Mouse (Mus musculus) intestine, postnatal 0 days (tissue): ENCODE measurements around the gene Gon7. TPM values are rescaled to one million over a fixed set of nuclear protein-coding genes. Genes with fewer than 3 reads are reported as not detected.

ENCODE experiments used
- ATAC-seq: fragments of 200-750 bp; cut with Nextera tagmentation; 2 replicates; pipeline ENCODE4 v1.8.0; 2017; ENCODE audit warnings: mild to moderate bottlenecking, moderate TSS enrichment, moderate library complexity
- H3K27ac ChIP-seq: fragments of 300-500 bp; sonication (generic); 2 replicates; pipeline ENCODE4 v1.5.1; 2014; ENCODE audit warnings: mild to moderate bottlenecking, low read depth, low read length, moderate library complexity
- H3K27me3 ChIP-seq: fragments of 300-500 bp; sonication (generic); replicated peaks from 2 replicates; pipeline ENCODE4 v1.6.1; 2014; ENCODE audit warnings: low read length, mixed read lengths; ENCODE audit not compliant: control insufficient read depth, insufficient read depth
- H3K36me3 ChIP-seq: fragments of 300-500 bp; sonication (generic); 2 replicates; pipeline ENCODE4 v1.6.1; 2014; ENCODE audit warnings: mild to moderate bottlenecking, moderate library complexity; ENCODE audit not compliant: control insufficient read depth, insufficient read depth
- H3K4me1 ChIP-seq: fragments of 300-500 bp; sonication (generic); replicated peaks from 2 replicates; pipeline ENCODE4 v1.6.1; 2014; ENCODE audit warnings: antibody characterized with exemption, low read length, mixed read lengths; ENCODE audit not compliant: control insufficient read depth, insufficient read depth
- H3K4me2 ChIP-seq: fragments of 300-500 bp; sonication (generic); replicated peaks from 2 replicates; pipeline ENCODE4 v1.6.1; 2014; ENCODE audit warnings: low read depth, mild to moderate bottlenecking, moderate library complexity
- H3K4me3 ChIP-seq: fragments of 300-500 bp; sonication (generic); 2 replicates; pipeline ENCODE4 v1.5.1; 2014; ENCODE audit warnings: low read depth, low read length
- H3K9ac ChIP-seq: fragments of 300-500 bp; sonication (generic); 2 replicates; pipeline ENCODE4 v1.6.1; 2014; ENCODE audit warnings: mild to moderate bottlenecking, low read depth, low read length
- H3K9me3 ChIP-seq: fragments of 300-500 bp; sonication (generic); 2 replicates; pipeline ENCODE4 v1.6.1; 2016; ENCODE audit warnings: mixed run types; ENCODE audit not compliant: control insufficient read depth
- CTCF ChIP-seq: sonication (generic); IDR thresholded peaks from 2 replicates; pipeline ENCODE4 v1.5.1; 2016; ENCODE audit warnings: low read depth, mild to moderate bottlenecking, control low read depth, antibody characterized with exemption, moderate library complexity
- WGBS: fragments of 180-500 bp; shearing (Covaris S2); extraction: QIAGEN DNeasy Blood & Tissue Kit; methylation state at CpG from one replicate; pipeline ENCODE4 v1.1.7; 2014; 5-methylcytosine and 5-hydroxymethylcytosine counted together
- polyA plus RNA-seq: library from polyadenylated mRNA; unstranded; fragments of >200 nt; fragmentation: Nextera tagmentation; extraction: Ambion mirVana; gene quantifications from 2 replicates; pipeline ENCODE4 v1.2.1, GENCODE M21; 2015

Gon7 gene
- polyA plus RNA-seq, 1 experiment from 2014 or later, result 16.5 TPM

- peak; percentile 83 for TF ChIP-seq CTCF
- no peaks in the 10 kb centered on the region for H3K27me3 ChIP-seq
- H3K36me3 ChIP-seq, result no peaks in the 10 kb centered on the region
- H3K9ac ChIP-seq, result no peak overlapping the region
- H3K4me2 ChIP-seq, result no peak overlapping the region
- no peak for ATAC-seq
- no peaks in the 10 kb centered on the region for H3K9me3 ChIP-seq
- no peaks in the 10 kb centered on the region for H3K4me1 ChIP-seq
- H3K4me3 ChIP-seq, result no peak overlapping the region
- no peak overlapping the region for H3K27ac ChIP-seq
- 4% methylated on average over 4 of the region's 5 CpGs for WGBS
Observed at GRCm38 (mm10) chr12:102733381-102733780, 24.2 kb downstream of the Gon7 start.

- Histone ChIP-seq H3K9me3 (no peaks in the 10 kb centered on the region), H3K9ac (no peak overlapping the region), H3K4me2 (peak overlapping the region; percentile 54), H3K4me1 (no peaks in the 10 kb centered on the region), H3K27ac (peak overlapping the region; percentile 60), H3K36me3 (no peaks in the 10 kb centered on the region), H3K4me3 (no peak overlapping the region), H3K27me3 (no peaks in the 10 kb centered on the region)
- 15% methylated on average over 16 of the region's 16 CpGs for WGBS
- peak; percentile 86 for ATAC-seq
- no peak for TF ChIP-seq CTCF
Observed at GRCm38 (mm10) chr12:102730798-102731619, 26.6 kb downstream of the Gon7 start.

- H3K9me3 ChIP-seq, result no peaks in the 10 kb centered on the region
- peak; percentile 14; the same call in 1 of the 2 replicates for TF ChIP-seq CTCF
- H3K4me2 ChIP-seq, result peak overlapping the region; percentile 54
- H3K27ac ChIP-seq, result peak overlapping the region; percentile 60
- no peaks in the 10 kb centered on the region for H3K36me3 ChIP-seq
- WGBS, result 32% methylated on average over 26 of the region's 26 CpGs
- H3K9ac ChIP-seq, result no peak overlapping the region
- H3K4me3 ChIP-seq, result 0 out of 2 replicates have a peak overlapping the region, but pooled peaks have one; percentile 2
- no peaks in the 10 kb centered on the region for H3K27me3 ChIP-seq
- ATAC-seq, result peak; percentile 93
- H3K4me1 ChIP-seq, result no peaks in the 10 kb centered on the region
Observed at GRCm38 (mm10) chr12:102729855-102730797, 27.5 kb downstream of the Gon7 start.

- peak; percentile 68 for ATAC-seq
- TF ChIP-seq CTCF, result no peak
Observed at GRCm38 (mm10) chr12:102725761-102726175, 31.8 kb downstream of the Gon7 start.

GRCm38 (mm10) chr12:102725146-102725545 lies 32.5 kb downstream of the Gon7 start:
- 86% methylated on average over 6 of the region's 6 CpGs for WGBS

More at GRCm38 (mm10) chr12:102725761-102726175, 31.8 kb downstream of the Gon7 start:
- H3K4me3 ChIP-seq, result no peak overlapping the region
- no peaks in the 10 kb centered on the region for H3K27me3 ChIP-seq
- no peak overlapping the region for H3K4me2 ChIP-seq
- no peaks in the 10 kb centered on the region for H3K36me3 ChIP-seq
- H3K27ac ChIP-seq, result no peak overlapping the region
- H3K9ac ChIP-seq, result no peak overlapping the region
- H3K4me1 ChIP-seq, result no peaks in the 10 kb centered on the region
- H3K9me3 ChIP-seq, result no peaks in the 10 kb centered on the region
- 44% methylated on average over 7 of the region's 7 CpGs for WGBS

GRCm38 (mm10) chr12:102723861-102724260 lies 33.7 kb downstream of the Gon7 start:
- no peak overlapping the region for H3K4me3 ChIP-seq
- H3K27ac ChIP-seq, result no peak overlapping the region
- H3K9me3 ChIP-seq, result no peaks in the 10 kb centered on the region
- ATAC-seq, result no peak
- no peaks in the 10 kb centered on the region for H3K27me3 ChIP-seq
- no peaks in the 10 kb centered on the region for H3K36me3 ChIP-seq
- no peak overlapping the region for H3K4me2 ChIP-seq
- WGBS, result 73% methylated on average over 6 of the region's 6 CpGs
- no peak for TF ChIP-seq CTCF
- H3K4me1 ChIP-seq, result no peaks in the 10 kb centered on the region
- no peak overlapping the region for H3K9ac ChIP-seq

More at GRCm38 (mm10) chr12:102725146-102725545, 32.5 kb downstream of the Gon7 start:
- ATAC-seq, result 0 out of 2 replicates have a peak, but pooled peaks have one; percentile 12
- no peaks in the 10 kb centered on the region for H3K36me3 ChIP-seq
- no peak for TF ChIP-seq CTCF
- no peak overlapping the region for H3K27ac ChIP-seq
- H3K9me3 ChIP-seq, result no peaks in the 10 kb centered on the region
- no peak overlapping the region for H3K9ac ChIP-seq
- no peak overlapping the region for H3K4me2 ChIP-seq
- no peaks in the 10 kb centered on the region for H3K27me3 ChIP-seq
- H3K4me1 ChIP-seq, result no peaks in the 10 kb centered on the region
- no peak overlapping the region for H3K4me3 ChIP-seq
